Mouse (Mus musculus): ENCODE measurements at regions not wholly inside any gene's neighbourhood (a gene's known extent, or its start where the extent isn't known, plus 50 kb on each side); places are given as distances from the start of the nearest gene placed in this dataset.

- no peak overlapping the region for H3K4me3 ChIP-seq (replicated peaks; ENCODE audit: low read depth, low read length)
- H3K27ac ChIP-seq (replicated peaks; ENCODE audit: low read depth, low read length): no peak overlapping the region
- no peak overlapping the region for H3K9ac ChIP-seq (replicated peaks; ENCODE audit: low read length)
- no peaks in the 10 kb centered on the region for H3K4me1 ChIP-seq (ENCODE audit: control insufficient read depth, insufficient read depth, low read length)
- 12% methylated on average over 6 of the region's 6 CpGs for WGBS
- H3K27me3 ChIP-seq (ENCODE audit: control insufficient read depth, insufficient read depth, low read length): no peaks in the 10 kb centered on the region; the same call in 1 of the 2 replicates
- no peaks in the 10 kb centered on the region for H3K9me3 ChIP-seq (ENCODE audit: control insufficient read depth, low read length)
- no peak overlapping the region for H3K4me2 ChIP-seq (ENCODE audit: low read length)
- ATAC-seq (ENCODE audit: low FRiP score, low TSS enrichment) (no peak), DNase-seq (no peak)
- no peaks in the 10 kb centered on the region for H3K36me3 ChIP-seq (ENCODE audit: control insufficient read depth, insufficient read depth, low read length)
Observed at GRCm38 (mm10) chr16:29860306-29860705, 203.9 kb upstream of the Hes1 start.

GRCm38 (mm10) chr16:29861056-29861455, 203.1 kb upstream of the Hes1 start:
- ATAC-seq (ENCODE audit: low FRiP score, low TSS enrichment): no peak
- 29% methylated on average over 4 of the region's 4 CpGs for WGBS
- Histone ChIP-seq H3K4me3 (replicated peaks; ENCODE audit: low read depth, low read length) (no peak overlapping the region), H3K4me2 (ENCODE audit: low read length) (no peak overlapping the region), H3K9me3 (ENCODE audit: control insufficient read depth, low read length) (no peaks in the 10 kb centered on the region), H3K27me3 (ENCODE audit: control insufficient read depth, insufficient read depth, low read length) (no peaks in the 10 kb centered on the region; the same call in 1 of the 2 replicates), H3K36me3 (ENCODE audit: control insufficient read depth, insufficient read depth, low read length) (no peaks in the 10 kb centered on the region), H3K27ac (replicated peaks; ENCODE audit: low read depth, low read length) (no peak overlapping the region), H3K9ac (replicated peaks; ENCODE audit: low read length) (no peak overlapping the region), H3K4me1 (ENCODE audit: control insufficient read depth, insufficient read depth, low read length) (no peaks in the 10 kb centered on the region)
- DNase-seq: peak; percentile 36

GRCm38 (mm10) chr16:29865075-29865740, 199.0 kb upstream of the Hes1 start:
- Histone ChIP-seq H3K9ac (replicated peaks; ENCODE audit: low read length) (no peak overlapping the region), H3K27ac (replicated peaks; ENCODE audit: low read depth, low read length) (no peak overlapping the region), H3K9me3 (ENCODE audit: control insufficient read depth, low read length) (no peaks in the 10 kb centered on the region), H3K27me3 (ENCODE audit: control insufficient read depth, insufficient read depth, low read length) (no peaks in the 10 kb centered on the region), H3K4me3 (replicated peaks; ENCODE audit: low read depth, low read length) (no peak overlapping the region), H3K4me2 (ENCODE audit: low read length) (no peak overlapping the region), H3K4me1 (ENCODE audit: control insufficient read depth, insufficient read depth, low read length) (no peaks in the 10 kb centered on the region), H3K36me3 (ENCODE audit: control insufficient read depth, insufficient read depth, low read length) (no peaks in the 10 kb centered on the region)
- ATAC-seq (ENCODE audit: low FRiP score, low TSS enrichment) (no peak), DNase-seq (no peak)
- WGBS: 86% methylated on average over 17 of the region's 17 CpGs

GRCm38 (mm10) chr16:29871395-29871794, 192.8 kb upstream of the Hes1 start:
- Histone ChIP-seq H3K4me3 (replicated peaks; ENCODE audit: low read depth, low read length) (no peak overlapping the region), H3K9me3 (ENCODE audit: control insufficient read depth, low read length) (no peaks in the 10 kb centered on the region), H3K27me3 (ENCODE audit: control insufficient read depth, insufficient read depth, low read length) (no peaks in the 10 kb centered on the region), H3K4me2 (ENCODE audit: low read length) (no peak overlapping the region), H3K36me3 (ENCODE audit: control insufficient read depth, insufficient read depth, low read length) (no peaks in the 10 kb centered on the region), H3K27ac (replicated peaks; ENCODE audit: low read depth, low read length) (no peak overlapping the region), H3K9ac (replicated peaks; ENCODE audit: low read length) (no peak overlapping the region), H3K4me1 (ENCODE audit: control insufficient read depth, insufficient read depth, low read length) (no peaks in the 10 kb centered on the region)
- no peak for ATAC-seq (ENCODE audit: low FRiP score, low TSS enrichment)
- WGBS: 86% methylated on average over 5 of the region's 5 CpGs
- DNase-seq: no peak

- Histone ChIP-seq H3K4me2 (ENCODE audit: low read length) (no peak overlapping the region), H3K4me3 (replicated peaks; ENCODE audit: low read depth, low read length) (no peak overlapping the region), H3K4me1 (ENCODE audit: control insufficient read depth, insufficient read depth, low read length) (no peaks in the 10 kb centered on the region), H3K27me3 (ENCODE audit: control insufficient read depth, insufficient read depth, low read length) (peaks cover 11% of the 10 kb centered on the region; the same call in 1 of the 2 replicates), H3K27ac (replicated peaks; ENCODE audit: low read depth, low read length) (no peak overlapping the region), H3K9me3 (ENCODE audit: control insufficient read depth, low read length) (no peaks in the 10 kb centered on the region), H3K36me3 (ENCODE audit: control insufficient read depth, insufficient read depth, low read length) (no peaks in the 10 kb centered on the region), H3K9ac (replicated peaks; ENCODE audit: low read length) (no peak overlapping the region)
- WGBS: 6% methylated on average over 8 of the region's 8 CpGs
- DNase-seq (no peak), ATAC-seq (ENCODE audit: low FRiP score, low TSS enrichment) (no peak)
Observed at GRCm38 (mm10) chr16:29876196-29876595, 188.0 kb upstream of the Hes1 start.

GRCm38 (mm10) chr16:29877372-29878123, 186.6 kb upstream of the Hes1 start:
- H3K4me3 ChIP-seq (replicated peaks; ENCODE audit: low read depth, low read length): no peak overlapping the region
- H3K9me3 ChIP-seq (ENCODE audit: control insufficient read depth, low read length): no peaks in the 10 kb centered on the region
- peaks cover 3% of the 10 kb centered on the region for H3K4me1 ChIP-seq (ENCODE audit: control insufficient read depth, insufficient read depth, low read length)
- no peak overlapping the region for H3K9ac ChIP-seq (replicated peaks; ENCODE audit: low read length)
- no peak overlapping the region for H3K4me2 ChIP-seq (ENCODE audit: low read length)
- H3K27ac ChIP-seq (replicated peaks; ENCODE audit: low read depth, low read length): no peak overlapping the region
- H3K36me3 ChIP-seq (ENCODE audit: control insufficient read depth, insufficient read depth, low read length): no peaks in the 10 kb centered on the region
- peaks cover 14% of the 10 kb centered on the region; the same call in 1 of the 2 replicates for H3K27me3 ChIP-seq (ENCODE audit: control insufficient read depth, insufficient read depth, low read length)
- ATAC-seq (ENCODE audit: low FRiP score, low TSS enrichment) (no peak), DNase-seq (peak; percentile 32)
- 21% methylated on average over 10 of the region's 10 CpGs for WGBS

GRCm38 (mm10) chr16:29879665-29880064, 184.5 kb upstream of the Hes1 start:
- no peak overlapping the region for H3K4me3 ChIP-seq (replicated peaks; ENCODE audit: low read depth, low read length)
- H3K27me3 ChIP-seq (ENCODE audit: control insufficient read depth, insufficient read depth, low read length): peaks cover 14% of the 10 kb centered on the region; the same call in 1 of the 2 replicates
- H3K9ac ChIP-seq (replicated peaks; ENCODE audit: low read length): no peak overlapping the region
- no peaks in the 10 kb centered on the region for H3K9me3 ChIP-seq (ENCODE audit: control insufficient read depth, low read length)
- H3K4me2 ChIP-seq (ENCODE audit: low read length): no peak overlapping the region
- H3K27ac ChIP-seq (replicated peaks; ENCODE audit: low read depth, low read length): no peak overlapping the region
- 81% methylated on average over 6 of the region's 6 CpGs for WGBS
- DNase-seq (no peak), ATAC-seq (ENCODE audit: low FRiP score, low TSS enrichment) (no peak)
- peaks cover 17% of the 10 kb centered on the region for H3K4me1 ChIP-seq (ENCODE audit: control insufficient read depth, insufficient read depth, low read length)
- H3K36me3 ChIP-seq (ENCODE audit: control insufficient read depth, insufficient read depth, low read length): no peaks in the 10 kb centered on the region

GRCm38 (mm10) chr16:29881497-29881896, 182.7 kb upstream of the Hes1 start:
- H3K9ac ChIP-seq (replicated peaks; ENCODE audit: low read length): no peak overlapping the region
- no peak overlapping the region for H3K27ac ChIP-seq (replicated peaks; ENCODE audit: low read depth, low read length)
- WGBS: 54% methylated on average over 12 of the region's 12 CpGs
- H3K4me3 ChIP-seq (replicated peaks; ENCODE audit: low read depth, low read length): no peak overlapping the region
- DNase-seq (no peak), ATAC-seq (ENCODE audit: low FRiP score, low TSS enrichment) (no peak)
- H3K4me2 ChIP-seq (ENCODE audit: low read length): no peak overlapping the region
- peaks cover 14% of the 10 kb centered on the region; the same call in 1 of the 2 replicates for H3K27me3 ChIP-seq (ENCODE audit: control insufficient read depth, insufficient read depth, low read length)
- peaks cover 17% of the 10 kb centered on the region for H3K4me1 ChIP-seq (ENCODE audit: control insufficient read depth, insufficient read depth, low read length)
- no peaks in the 10 kb centered on the region for H3K36me3 ChIP-seq (ENCODE audit: control insufficient read depth, insufficient read depth, low read length)
- no peaks in the 10 kb centered on the region for H3K9me3 ChIP-seq (ENCODE audit: control insufficient read depth, low read length)
